Mouse (Mus musculus) ES-Bruce4 (cell line): ENCODE measurements around the gene Itgb2. TPM values are rescaled to one million over a fixed set of nuclear protein-coding genes. Genes with fewer than 3 reads are reported as not detected.

Source experiments
- H3K27ac ChIP-seq: 2 replicates; pipeline ENCODE4 v1.5.1; 2012; ENCODE audit warnings: low read length, inconsistent platforms; ENCODE audit not compliant: insufficient read depth
- H3K27me3 ChIP-seq: 2 replicates; pipeline ENCODE4 v1.6.1; 2012; ENCODE audit warnings: mild to moderate bottlenecking, low read length, inconsistent platforms; ENCODE audit not compliant: control insufficient read depth, poor library complexity, insufficient read depth, severe bottlenecking
- H3K36me3 ChIP-seq: 2 replicates; pipeline ENCODE4 v1.6.1; 2012; ENCODE audit warnings: inconsistent platforms, mild to moderate bottlenecking, low read length, moderate library complexity; ENCODE audit not compliant: control insufficient read depth, poor library complexity, insufficient read depth, severe bottlenecking
- H3K4me1 ChIP-seq: one replicate; pipeline ENCODE4 v1.8.1; 2011; ENCODE audit warnings: low read length; ENCODE audit not compliant: control insufficient read depth, insufficient read depth
- H3K4me3 ChIP-seq: 2 replicates; pipeline ENCODE4 v1.5.1; 2011; ENCODE audit warnings: low read depth, mild to moderate bottlenecking, low read length
- H3K9ac ChIP-seq: 2 replicates; pipeline ENCODE4 v1.6.1; 2012; ENCODE audit warnings: low read depth, mild to moderate bottlenecking, inconsistent platforms; ENCODE audit not compliant: poor library complexity, severe bottlenecking
- H3K9me3 ChIP-seq: replicated peaks from 2 replicates; pipeline ENCODE4 v1.6.1; 2012; ENCODE audit warnings: mild to moderate bottlenecking, low read length, inconsistent platforms; ENCODE audit not compliant: control insufficient read depth, poor library complexity, insufficient read depth, severe bottlenecking
- CTCF ChIP-seq: IDR thresholded peaks from one replicate; pipeline ENCODE4 v1.8.1; 2011; ENCODE audit warnings: low read depth, low read length
- EP300 ChIP-seq: IDR thresholded peaks from 2 replicates; pipeline ENCODE4 v1.6.1; 2011; ENCODE audit warnings: low read depth, low read length; ENCODE audit not compliant: insufficient read depth
- POLR2A ChIP-seq: IDR thresholded peaks from one replicate; pipeline ENCODE4 v1.8.1; 2011; ENCODE audit warnings: low read length; ENCODE audit not compliant: insufficient read depth
- polyA plus RNA-seq: library from polyadenylated mRNA; stranded (reverse); fragments of >200 nt; gene quantifications from 2 replicates; pipeline ENCODE4 v1.2.4, GENCODE M21; 2011; ENCODE audit warnings: low read depth; ENCODE audit not compliant: missing spikeins, insufficient read depth, insufficient read length

Itgb2 gene
- polyA plus RNA-seq, 1 experiment = 0.82 TPM

DNA sequence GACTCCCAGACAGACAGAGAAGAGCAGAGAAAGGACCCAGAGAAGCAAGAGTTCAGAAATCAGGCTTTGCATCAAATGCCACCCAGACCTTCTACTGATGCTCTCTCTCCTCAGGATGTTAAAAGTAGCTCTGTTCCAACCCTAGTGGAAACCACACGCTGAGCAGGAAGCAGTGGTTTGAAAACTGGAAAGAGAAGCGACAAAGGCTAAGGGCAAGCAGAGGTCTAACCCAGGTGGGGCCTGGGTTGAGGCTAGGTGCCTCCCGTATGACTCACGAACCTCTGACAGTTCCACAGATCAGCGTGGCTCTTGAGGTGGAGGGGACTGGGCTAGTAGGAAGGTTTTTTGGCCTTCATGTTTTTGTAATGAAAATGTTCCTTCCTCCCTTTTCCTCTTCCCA is 9.6 kb upstream of the Itgb2 start:
- H3K4me3 ChIP-seq = no peak overlapping the region
- H3K36me3 ChIP-seq = no peaks in the 10 kb centered on the region
- H3K27ac ChIP-seq = no peak overlapping the region
- H3K27me3 ChIP-seq = no peaks in the 10 kb centered on the region
- no peak overlapping the region for H3K9ac ChIP-seq
- H3K4me1 ChIP-seq = peaks cover 2% of the 10 kb centered on the region
- no peak for TF ChIP-seq CTCF
- no peak for TF ChIP-seq EP300
- TF ChIP-seq POLR2A = no peak
- no peaks in the 10 kb centered on the region for H3K9me3 ChIP-seq

DNA sequence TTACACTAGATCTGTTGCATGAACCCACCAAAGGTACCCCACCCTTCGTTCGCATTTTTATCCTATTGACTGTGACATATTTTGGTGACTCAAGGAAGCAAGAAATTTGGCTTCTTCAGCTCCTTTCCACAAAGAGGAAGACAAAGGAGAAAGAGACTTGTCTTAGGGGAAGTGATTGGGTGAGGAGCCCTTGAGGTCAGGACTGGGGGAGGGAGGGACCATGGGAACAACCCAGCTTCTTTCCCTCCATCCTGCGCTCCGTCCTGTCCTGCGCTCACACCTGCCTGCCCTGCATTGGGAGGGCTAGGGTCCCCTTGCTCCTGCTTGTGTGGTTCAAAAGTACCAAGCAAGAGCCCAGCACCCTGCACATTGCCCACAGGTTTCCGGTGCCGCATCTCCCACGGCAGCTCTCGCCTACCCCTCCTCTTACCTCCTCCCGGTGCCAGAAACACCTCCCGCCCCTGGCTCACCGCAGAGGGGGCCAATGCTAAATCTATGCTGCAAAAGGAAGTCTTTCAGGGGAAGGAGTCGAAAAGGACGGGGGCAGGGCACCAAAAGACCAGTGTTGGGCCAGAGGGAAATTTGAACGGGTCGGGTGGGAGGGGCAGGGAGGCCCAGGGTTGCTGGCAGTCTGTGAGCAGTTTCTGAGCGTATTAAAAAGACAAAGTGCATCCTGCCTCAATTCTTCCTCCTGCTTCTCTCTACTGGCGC is 7.9 kb upstream of the Itgb2 start:
- no peak overlapping the region for H3K27ac ChIP-seq

DNA sequence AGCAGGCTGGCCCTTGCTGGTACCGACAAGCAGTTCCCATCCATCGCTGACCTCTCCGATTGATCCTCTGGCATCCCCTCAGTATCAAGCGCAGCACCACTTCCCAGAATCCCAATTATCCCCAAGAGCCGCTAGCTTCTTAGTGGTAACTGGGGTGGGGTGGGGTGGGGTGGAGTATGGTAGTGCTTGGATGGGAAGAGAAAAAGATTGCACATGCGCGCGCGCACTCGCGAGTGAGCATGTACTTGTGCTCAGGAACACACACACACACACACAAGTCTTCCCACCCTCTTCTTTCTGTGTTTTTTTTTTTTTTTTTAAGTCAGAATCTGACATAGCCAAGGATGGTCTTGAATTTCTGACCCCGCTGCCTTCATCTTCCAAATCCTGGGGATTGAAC is 7.3 kb upstream of the Itgb2 start:
- peaks cover 2% of the 10 kb centered on the region for H3K4me1 ChIP-seq
- peak overlapping the region; percentile 10 for H3K9ac ChIP-seq
- H3K9me3 ChIP-seq = no peaks in the 10 kb centered on the region
- H3K27ac ChIP-seq = no peak overlapping the region
- H3K27me3 ChIP-seq = no peaks in the 10 kb centered on the region
- peak overlapping the region; percentile 25; the same call in 1 of the 2 replicates for H3K4me3 ChIP-seq
- H3K36me3 ChIP-seq = no peaks in the 10 kb centered on the region
- TF ChIP-seq CTCF (no peak), POLR2A (no peak), EP300 (no peak)

More for the DNA sequence above, 7.9 kb upstream of the Itgb2 start:
- Histone ChIP-seq H3K27me3 (no peaks in the 10 kb centered on the region), H3K9ac (peak overlapping the region; percentile 10), H3K4me3 (peak overlapping the region; percentile 25), H3K9me3 (no peaks in the 10 kb centered on the region), H3K36me3 (no peaks in the 10 kb centered on the region), H3K4me1 (peaks cover 2% of the 10 kb centered on the region)
- TF ChIP-seq EP300 (no peak), CTCF (no peak), POLR2A (no peak)

DNA sequence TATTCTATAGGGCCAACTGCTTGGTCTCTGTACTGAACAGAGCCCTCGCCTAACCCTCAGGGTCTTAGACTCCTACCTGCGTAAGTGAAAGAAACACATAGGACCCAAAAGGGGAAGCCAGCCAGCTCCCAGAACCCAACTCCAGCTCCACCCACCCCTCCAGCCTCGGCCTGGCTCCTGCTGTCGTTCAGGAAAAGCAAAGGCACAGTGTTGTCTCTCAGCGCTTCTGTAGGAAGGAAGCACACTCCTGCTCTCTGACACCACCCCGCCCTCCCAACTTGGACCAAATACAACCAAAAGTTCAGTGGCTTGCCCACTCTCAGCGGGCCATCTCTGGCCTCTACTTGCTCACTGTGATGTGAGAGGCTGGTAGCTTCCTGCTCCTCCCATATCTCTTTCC is 6.7 kb upstream of the Itgb2 start:
- no peak for TF ChIP-seq CTCF
- no peak for TF ChIP-seq POLR2A
- no peak for TF ChIP-seq EP300
- H3K9me3 ChIP-seq = no peaks in the 10 kb centered on the region
- H3K9ac ChIP-seq = no peak overlapping the region
- no peak overlapping the region for H3K27ac ChIP-seq
- no peak overlapping the region; the same call in 1 of the 2 replicates for H3K4me3 ChIP-seq
- H3K4me1 ChIP-seq = no peaks in the 10 kb centered on the region
- no peaks in the 10 kb centered on the region for H3K36me3 ChIP-seq
- H3K27me3 ChIP-seq = no peaks in the 10 kb centered on the region

DNA sequence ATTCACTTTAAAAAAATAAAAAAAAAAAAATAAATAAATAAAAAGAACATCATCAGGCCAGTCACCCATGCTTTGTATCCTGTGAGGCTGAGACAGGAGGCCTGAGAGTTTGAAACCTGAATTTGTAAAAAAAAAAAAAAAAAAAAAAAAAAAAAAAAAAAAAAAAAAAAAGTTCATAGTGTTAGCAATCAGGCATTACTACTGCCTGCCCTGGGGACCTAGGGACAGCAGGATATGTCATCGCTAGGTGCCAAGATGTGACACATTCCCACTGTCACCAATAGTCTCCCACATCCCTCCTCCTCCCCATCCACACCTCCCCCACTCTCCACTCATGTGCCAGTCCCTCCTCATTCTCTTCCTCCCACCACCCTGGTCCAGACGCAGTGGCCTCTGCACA is 3.6 kb upstream of the Itgb2 start:
- no peaks in the 10 kb centered on the region for H3K36me3 ChIP-seq
- no peaks in the 10 kb centered on the region for H3K4me1 ChIP-seq
- H3K9ac ChIP-seq = no peak overlapping the region
- no peaks in the 10 kb centered on the region for H3K27me3 ChIP-seq
- no peak for TF ChIP-seq EP300
- no peak for TF ChIP-seq POLR2A
- no peak for TF ChIP-seq CTCF
- H3K27ac ChIP-seq = no peak overlapping the region
- no peak overlapping the region for H3K4me3 ChIP-seq
- H3K9me3 ChIP-seq = no peaks in the 10 kb centered on the region

DNA sequence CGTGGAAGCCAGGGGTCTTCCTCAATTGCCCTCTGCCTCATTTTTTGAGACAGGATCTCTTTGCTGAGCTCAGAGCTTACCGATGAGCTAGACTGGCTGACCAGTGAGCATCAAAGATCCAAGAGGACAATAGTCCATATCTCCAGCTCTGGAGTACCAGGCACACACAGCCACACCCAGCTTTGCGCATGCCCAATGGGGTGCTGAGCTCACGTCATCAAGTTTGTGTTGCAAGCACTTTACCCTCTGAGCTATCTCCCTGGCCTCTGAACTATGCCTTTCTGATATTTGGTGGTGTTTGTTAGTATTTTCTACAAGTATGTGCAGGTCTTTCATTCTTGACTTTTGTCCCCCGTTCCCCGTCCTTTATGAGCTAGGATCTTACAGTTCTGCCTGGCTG is 1.4 kb upstream of the Itgb2 start:
- no peak for TF ChIP-seq POLR2A
- no peak for TF ChIP-seq EP300
- no peak for TF ChIP-seq CTCF
- no peak overlapping the region for H3K4me3 ChIP-seq
- H3K9ac ChIP-seq = no peak overlapping the region
- no peaks in the 10 kb centered on the region for H3K4me1 ChIP-seq
- no peaks in the 10 kb centered on the region for H3K9me3 ChIP-seq
- H3K27me3 ChIP-seq = no peaks in the 10 kb centered on the region
- H3K36me3 ChIP-seq = no peaks in the 10 kb centered on the region
- no peak overlapping the region for H3K27ac ChIP-seq
